ENCODE assay signal across 8 mouse cellular contexts in genomic region chr16:8669432-8669831, GRCm38 (mm10). TPM values are rescaled to one million over a fixed set of nuclear protein-coding genes. Genes with fewer than 3 reads are reported as not detected.
DNase-seq lines count a peak whose midpoint lies in the region; ATAC-seq and TF ChIP-seq lines count a peak whose summit lies in the region.

No protein-coding gene starts in this region.

- DNase-seq in heart, embryonic 10.5 days (ENCODE audit: low spot score), result no peak
- no peak for DNase-seq in heart, postnatal 36 days
- peak; percentile 18 for DNase-seq in MN1 (ENCODE audit: low spot score)
- DNase-seq in forebrain, postnatal 0 days, result no peak
- no peak for DNase-seq in liver, embryonic 14.5 days (ENCODE audit: low read depth in 3 of 3, low spot score in 3 of 3)
- DNase-seq in cerebellum, postnatal 36 days, result no peak
- no peak for DNase-seq in spleen, postnatal 4 days (ENCODE audit: low spot score in 2 of 2)
- DNase-seq in adrenal gland, postnatal 14 days, result no peak

- H3K4me1 ChIP-seq in heart, embryonic 10.5 days, result peaks cover 78% of the 10 kb centered on the region
- peaks cover 25% of the 10 kb centered on the region for H3K4me1 ChIP-seq in forebrain, postnatal 0 days (ENCODE audit: insufficient read depth)
- H3K4me1 ChIP-seq in liver, embryonic 14.5 days (replicated peaks; ENCODE audit: control insufficient read depth in 2 of 2, insufficient read depth in 2 of 2, low read length in 1 of 2), result peaks cover 36 to 56% of the 10 kb centered on the region in 2 experiments

- H3K9me3 ChIP-seq in heart, embryonic 10.5 days, result no peaks in the 10 kb centered on the region
- H3K9me3 ChIP-seq in forebrain, postnatal 0 days (ENCODE audit: low read length), result no peaks in the 10 kb centered on the region
- no peaks in the 10 kb centered on the region for H3K9me3 ChIP-seq in liver, embryonic 14.5 days (ENCODE audit: control insufficient read depth, low read length)

- TF ChIP-seq EP300 in liver, embryonic 14.5 days (IDR thresholded peaks at IDR 0.05; ENCODE audit: low read depth), result no peak

- peak overlapping the region; percentile 80 for H3K4me3 ChIP-seq in heart, embryonic 10.5 days
- H3K4me3 ChIP-seq in forebrain, postnatal 0 days (ENCODE audit: low read depth, low read length), result peak overlapping the region; percentile 73
- peak overlapping the region in 1 of 2 experiments; percentile 80; a peak in 2 of 4 replicates for H3K4me3 ChIP-seq in liver, embryonic 14.5 days (ENCODE audit: insufficient read depth in 1 of 2, low read depth in 2 of 2, low read length in 2 of 2)

- peak overlapping the region; percentile 76 for H3K9ac ChIP-seq in forebrain, postnatal 0 days
- H3K9ac ChIP-seq in liver, embryonic 14.5 days (replicated peaks), result no peak overlapping the region; the same call in 1 of the 2 replicates

- 62% methylated on average over 5 of the region's 5 CpGs for WGBS in heart, embryonic 10.5 days
- 58% methylated on average over 5 of the region's 5 CpGs for WGBS in forebrain, postnatal 0 days
- 77% methylated on average over 5 of the region's 5 CpGs for WGBS in liver, embryonic 14.5 days (ENCODE audit: insufficient replicate concordance)

- no peak for ATAC-seq in forebrain, postnatal 0 days
- ATAC-seq in liver, embryonic 14.5 days (ENCODE audit: insufficient read depth), result no peak

- peaks cover 9% of the 10 kb centered on the region for H3K36me3 ChIP-seq in heart, embryonic 10.5 days
- 0 out of 2 replicates have a peak, but pooled peaks cover 6% of the 10 kb centered on the region for H3K36me3 ChIP-seq in forebrain, postnatal 0 days (ENCODE audit: insufficient read depth)
- H3K36me3 ChIP-seq in liver, embryonic 14.5 days (replicated peaks; ENCODE audit: control insufficient read depth, insufficient read depth, low read depth), result peaks cover 8% of the 10 kb centered on the region

- peaks cover 8% of the 10 kb centered on the region; the same call in 1 of the 2 replicates for H3K27me3 ChIP-seq in heart, embryonic 10.5 days (ENCODE audit: insufficient read depth, poor library complexity, severe bottlenecking)
- H3K27me3 ChIP-seq in forebrain, postnatal 0 days (ENCODE audit: insufficient read depth, low read length), result no peaks in the 10 kb centered on the region
- H3K27me3 ChIP-seq in liver, embryonic 14.5 days (ENCODE audit: control insufficient read depth, insufficient read depth, low read length), result no peaks in the 10 kb centered on the region

- H3K4me2 ChIP-seq in forebrain, postnatal 0 days (ENCODE audit: low read depth), result peak overlapping the region; percentile 79
- peak overlapping the region; percentile 95 for H3K4me2 ChIP-seq in liver, embryonic 14.5 days (ENCODE audit: low read depth)

- no peak for TF ChIP-seq CTCF in forebrain, postnatal 0 days (IDR thresholded peaks at IDR 0.05; ENCODE audit: low read depth)
- TF ChIP-seq CTCF in liver, embryonic 14.5 days (IDR thresholded peaks at IDR 0.05; ENCODE audit: low read depth), result no peak

- intact Hi-C loops in heart, postnatal 36 days (cut with DNase I), result no loop called here

- H3K27ac ChIP-seq in heart, embryonic 10.5 days, result peak overlapping the region; percentile 87
- peak overlapping the region; percentile 31; the same call in 1 of the 2 replicates for H3K27ac ChIP-seq in forebrain, postnatal 0 days (ENCODE audit: low read depth, low read length)
- H3K27ac ChIP-seq in liver, embryonic 14.5 days, result no peak overlapping the region

RNA-seq across cellular contexts. Expression of gene Carhsp1, which starts 2.5 kb away (rescaled TPM):
- polyA plus RNA-seq in heart, embryonic 10.5 days (2016; fragmentation: Nextera tagmentation; extraction: Ambion mirVana), result 127 and 133 TPM in 2 replicates
- 10 to 100 TPM; 16.9 to 18.0 TPM for total RNA-seq in heart, postnatal 36 days (2021)
- 144 and 155 TPM in 2 replicates for total RNA-seq in forebrain, postnatal 0 days (2014; rRNA removed)
- polyA plus RNA-seq in forebrain, postnatal 0 days (2015; fragmentation: Nextera tagmentation; extraction: Ambion mirVana), result 135 and 142 TPM in 2 replicates
- polyA plus RNA-seq in liver, embryonic 14.5 days (2012; rRNA removed), result 31.2 and 38.7 TPM in 2 replicates
- polyA plus RNA-seq in liver, embryonic 14.5 days (2014; fragmentation: Nextera tagmentation; extraction: Ambion mirVana), result 30.8 and 31.3 TPM in 2 replicates
- total RNA-seq in adrenal gland, postnatal 14 days (2021), result 74.9 and 85.9 TPM in 2 replicates

RNA-seq across cellular contexts. Expression of gene Gm5767, which starts 11.1 kb away (rescaled TPM):
- polyA plus RNA-seq in heart, embryonic 10.5 days (2016; fragmentation: Nextera tagmentation; extraction: Ambion mirVana), result not detected in 2 replicates
- not detected for total RNA-seq in heart, postnatal 36 days (2021)
- total RNA-seq in forebrain, postnatal 0 days (2014; rRNA removed), result not detected in 2 replicates
- polyA plus RNA-seq in forebrain, postnatal 0 days (2015; fragmentation: Nextera tagmentation; extraction: Ambion mirVana), result not detected in 2 replicates
- polyA plus RNA-seq in liver, embryonic 14.5 days (2012; rRNA removed), result 0.07 TPM in 1 of 2 replicates, not detected in the other
- not detected in 2 replicates for polyA plus RNA-seq in liver, embryonic 14.5 days (2014; fragmentation: Nextera tagmentation; extraction: Ambion mirVana)
- not detected in 2 replicates for total RNA-seq in adrenal gland, postnatal 14 days (2021)

RNA-seq across cellular contexts. Expression of gene Tmem186, which starts 31.9 kb away (rescaled TPM):
- polyA plus RNA-seq in heart, embryonic 10.5 days (2016; fragmentation: Nextera tagmentation; extraction: Ambion mirVana), result 19.2 and 20.9 TPM in 2 replicates
- total RNA-seq in heart, postnatal 36 days (2021), result 10 to 100 TPM; 16.7 to 16.8 TPM
- total RNA-seq in forebrain, postnatal 0 days (2014; rRNA removed), result 19.3 and 22.9 TPM in 2 replicates
- polyA plus RNA-seq in forebrain, postnatal 0 days (2015; fragmentation: Nextera tagmentation; extraction: Ambion mirVana), result 11.7 and 16.3 TPM in 2 replicates
- 6.2 and 7.9 TPM in 2 replicates for polyA plus RNA-seq in liver, embryonic 14.5 days (2012; rRNA removed)
- polyA plus RNA-seq in liver, embryonic 14.5 days (2014; fragmentation: Nextera tagmentation; extraction: Ambion mirVana), result 6.3 and 6.5 TPM in 2 replicates
- 22.9 and 23.8 TPM in 2 replicates for total RNA-seq in adrenal gland, postnatal 14 days (2021)

RNA-seq across cellular contexts. Expression of gene Pmm2, which starts 32.0 kb away (rescaled TPM):
- polyA plus RNA-seq in heart, embryonic 10.5 days (2016; fragmentation: Nextera tagmentation; extraction: Ambion mirVana), result 49.1 and 52.8 TPM in 2 replicates
- total RNA-seq in heart, postnatal 36 days (2021), result 10 to 100 TPM; 33.5 to 36.0 TPM
- total RNA-seq in forebrain, postnatal 0 days (2014; rRNA removed), result 32.0 and 36.5 TPM in 2 replicates
- 24.6 and 27.3 TPM in 2 replicates for polyA plus RNA-seq in forebrain, postnatal 0 days (2015; fragmentation: Nextera tagmentation; extraction: Ambion mirVana)
- 22.1 and 23.0 TPM in 2 replicates for polyA plus RNA-seq in liver, embryonic 14.5 days (2012; rRNA removed)
- 25.4 and 25.5 TPM in 2 replicates for polyA plus RNA-seq in liver, embryonic 14.5 days (2014; fragmentation: Nextera tagmentation; extraction: Ambion mirVana)
- 74.6 and 75.4 TPM in 2 replicates for total RNA-seq in adrenal gland, postnatal 14 days (2021)
